20 mouse cellular contexts compared by ENCODE assay signal in genomic region chr5:74077959-74078358, GRCm38 (mm10). TPM values are rescaled to one million over a fixed set of nuclear protein-coding genes. Genes with fewer than 3 reads are reported as not detected.
A peak's percentile ranks its signal among the peaks of the same experiment; 100 is the strongest.
DNase-seq lines count a peak whose midpoint lies in the region; ATAC-seq and TF ChIP-seq lines count a peak whose summit lies in the region.
"Had no signal": no experiment of that assay in that cellular context is flagged by ENCODE, and none has a peak within 500 bp of the region (broad histone marks: within the 10 kb centered on the region; RNA-seq: fewer than 3 reads in every experiment).

No protein-coding gene starts in this region.

- H3K27ac ChIP-seq in heart, postnatal 0 days (ENCODE audit: low read depth) = no peak overlapping the region
- no peak overlapping the region for H3K27ac ChIP-seq in layer of hippocampus, adult 2 months
- H3K27ac ChIP-seq in stomach, postnatal 0 days (replicated peaks) = no peak overlapping the region
- H3K27ac ChIP-seq: forebrain, embryonic 13.5 days; heart, embryonic 15.5 days; hindbrain, embryonic 13.5 days; limb, embryonic 13.5 days; neural tube, embryonic 15.5 days; stomach, embryonic 15.5 days had no signal

- TF ChIP-seq CTCF in heart, postnatal 0 days (IDR thresholded peaks at IDR 0.05; ENCODE audit: low read depth) = no peak
- TF ChIP-seq CTCF in layer of hippocampus, adult 2 months (conservative IDR thresholded peaks at IDR 0.05) = no peak
- TF ChIP-seq CTCF in stomach, postnatal 0 days (IDR thresholded peaks at IDR 0.05; ENCODE audit: low read depth) = no peak

- no peaks in the 10 kb centered on the region for H3K36me3 ChIP-seq in heart, postnatal 0 days (replicated peaks; ENCODE audit: control insufficient read depth, insufficient read depth, low read length)
- no peaks in the 10 kb centered on the region for H3K36me3 ChIP-seq in megakaryocyte, embryonic 14.5 days (replicated peaks; ENCODE audit: low read length)
- H3K36me3 ChIP-seq in stomach, postnatal 0 days (ENCODE audit: control insufficient read depth, insufficient read depth, low read length) = no peaks in the 10 kb centered on the region
- H3K36me3 ChIP-seq: G1E; heart, embryonic 15.5 days; hindbrain, embryonic 13.5 days; limb, embryonic 13.5 days; neural tube, embryonic 15.5 days; stomach, embryonic 15.5 days had no signal

- no peak for DNase-seq in heart, postnatal 0 days (ENCODE audit: low spot score)
- DNase-seq in heart, adult 18-20 months = no peak
- DNase-seq in brain, adult 2 months (ENCODE audit: low read depth, low spot score) = peak; percentile 54
- DNase-seq in layer of hippocampus, adult 2 months (ENCODE audit: low spot score in 2 of 2) = no peak
- no peak for DNase-seq in stomach, postnatal 0 days (ENCODE audit: low spot score)
- DNase-seq: cerebellum, adult 8-10 months; gastrocnemius, postnatal 36 days; lung, postnatal 14 days; right cerebral cortex, postnatal 14 days; thymus, adult 2 months had no signal

- H3K9me3 ChIP-seq in heart, postnatal 0 days (replicated peaks; ENCODE audit: control insufficient read depth, low read length) = no peaks in the 10 kb centered on the region
- no peaks in the 10 kb centered on the region for H3K9me3 ChIP-seq in megakaryocyte, embryonic 14.5 days
- no peaks in the 10 kb centered on the region for H3K9me3 ChIP-seq in stomach, postnatal 0 days (ENCODE audit: control insufficient read depth, low read length)
- H3K9me3 ChIP-seq: forebrain, embryonic 13.5 days; G1E; heart, embryonic 15.5 days; hindbrain, embryonic 13.5 days; limb, embryonic 13.5 days; neural tube, embryonic 15.5 days; stomach, embryonic 15.5 days had no signal

- 39% methylated on average over 8 of the region's 8 CpGs for WGBS in heart, postnatal 0 days
- WGBS in stomach, postnatal 0 days = 51% methylated on average over 8 of the region's 8 CpGs

- no peak overlapping the region for H3K9ac ChIP-seq in heart, postnatal 0 days (replicated peaks; ENCODE audit: low read depth, low read length)
- H3K9ac ChIP-seq in stomach, postnatal 0 days (ENCODE audit: low read length) = no peak overlapping the region
- H3K9ac ChIP-seq: forebrain, embryonic 13.5 days; heart, embryonic 15.5 days; hindbrain, embryonic 13.5 days; limb, embryonic 13.5 days; neural tube, embryonic 15.5 days; stomach, embryonic 15.5 days had no signal

- TF ChIP-seq EP300 in heart, postnatal 0 days (IDR thresholded peaks at IDR 0.05; ENCODE audit: low read depth) = no peak
- TF ChIP-seq EP300 in stomach, postnatal 0 days (optimal IDR thresholded peaks at IDR 0.05) = no peak

- peaks cover 15% of the 10 kb centered on the region; the same call in 1 of the 2 replicates for H3K4me1 ChIP-seq in heart, postnatal 0 days (ENCODE audit: control insufficient read depth, insufficient read depth)
- H3K4me1 ChIP-seq in megakaryocyte, embryonic 14.5 days = peaks cover 77% of the 10 kb centered on the region
- H3K4me1 ChIP-seq in stomach, postnatal 0 days (replicated peaks; ENCODE audit: control insufficient read depth, insufficient read depth) = no peaks in the 10 kb centered on the region
- H3K4me1 ChIP-seq: forebrain, embryonic 13.5 days; hindbrain, embryonic 13.5 days; neural tube, embryonic 15.5 days; stomach, embryonic 15.5 days had no signal

- H3K4me3 ChIP-seq in heart, postnatal 0 days (ENCODE audit: low read depth, low read length) = no peak overlapping the region
- peak overlapping the region; percentile 67 for H3K4me3 ChIP-seq in megakaryocyte, embryonic 14.5 days (replicated peaks)
- no peak overlapping the region for H3K4me3 ChIP-seq in layer of hippocampus, adult 2 months
- H3K4me3 ChIP-seq in stomach, postnatal 0 days (ENCODE audit: low read depth, low read length) = no peak overlapping the region
- H3K4me3 ChIP-seq: forebrain, embryonic 13.5 days; heart, embryonic 15.5 days; hindbrain, embryonic 13.5 days; limb, embryonic 13.5 days; neural tube, embryonic 15.5 days; stomach, embryonic 15.5 days had no signal

- no peaks in the 10 kb centered on the region for H3K27me3 ChIP-seq in heart, postnatal 0 days (ENCODE audit: control insufficient read depth, insufficient read depth, low read length)
- no peaks in the 10 kb centered on the region for H3K27me3 ChIP-seq in megakaryocyte, embryonic 14.5 days (replicated peaks)
- H3K27me3 ChIP-seq in stomach, postnatal 0 days (ENCODE audit: control insufficient read depth, insufficient read depth, low read length) = no peaks in the 10 kb centered on the region
- H3K27me3 ChIP-seq: heart, embryonic 15.5 days; stomach, embryonic 15.5 days had no signal

- no peak overlapping the region for H3K4me2 ChIP-seq in heart, postnatal 0 days (ENCODE audit: low read depth, low read length)
- no peak overlapping the region for H3K4me2 ChIP-seq in stomach, postnatal 0 days (replicated peaks; ENCODE audit: low read depth)
- H3K4me2 ChIP-seq: forebrain, embryonic 13.5 days; heart, embryonic 15.5 days; hindbrain, embryonic 13.5 days; limb, embryonic 13.5 days; neural tube, embryonic 15.5 days; stomach, embryonic 15.5 days had no signal

- ATAC-seq in heart, postnatal 0 days (ENCODE audit: insufficient read depth, low read depth) = peak; percentile 36
- no peak for ATAC-seq in megakaryocyte, adult 5-6 weeks (ENCODE audit: poor library complexity, severe bottlenecking)
- ATAC-seq in stomach, postnatal 0 days (ENCODE audit: low FRiP score, low TSS enrichment) = no peak
- ATAC-seq: forebrain, embryonic 13.5 days; midbrain, embryonic 16.5 days had no signal

RNA-seq across cellular contexts. Expression of gene Usp46, which starts 9.7 kb away (rescaled TPM):
- total RNA-seq in heart, postnatal 0 days (2014; rRNA removed; ENCODE audit: low replicate concordance) = 47.3 and 54.5 TPM in 2 replicates
- 22.9 and 27.2 TPM in 2 replicates for polyA plus RNA-seq in heart, postnatal 0 days (2015; fragmentation: Nextera tagmentation; extraction: Ambion mirVana)
- total RNA-seq in heart, adult 18-20 months (2021) = 10 to 100 TPM; 34.8 to 38.2 TPM
- polyA plus RNA-seq in megakaryocyte, embryonic 14.5 days (2012; ENCODE audit: insufficient read depth, low replicate concordance) = 0.36 and 1.5 TPM in 2 replicates
- total RNA-seq in megakaryocyte, adult 5-6 weeks (2015) = 9.3 and 12.0 TPM in 2 replicates
- total RNA-seq in megakaryocyte, adult 5-6 weeks (2017) = 7.3 and 10.0 TPM in 2 replicates
- 100 to 1,000 TPM; 135 to 138 TPM for total RNA-seq in layer of hippocampus, adult 2 months (2021)
- 18.7 and 20.0 TPM in 2 replicates for polyA plus RNA-seq in stomach, postnatal 0 days (2015; fragmentation: Nextera tagmentation; extraction: Ambion mirVana)
